Mouse (Mus musculus) liver, postnatal 0 days (tissue): ENCODE measurements around the gene 4933414I15Rik. TPM values are rescaled to one million over a fixed set of nuclear protein-coding genes. Genes with fewer than 3 reads are reported as not detected.

ENCODE experiments used
- ATAC-seq: fragments of 200-750 bp; cut with Nextera tagmentation; 2 replicates; pipeline ENCODE4 v1.8.0; 2017; ENCODE audit warnings: mild to moderate bottlenecking, moderate library complexity
- DNase-seq: peaks from one replicate; pipeline ENCODE4 v3.0.0-alpha.2; 2016
- H3K27ac ChIP-seq: fragments of 300-500 bp; sonication (generic); 2 replicates; pipeline ENCODE4 v1.5.1; 2014; ENCODE audit warnings: antibody characterized with exemption, moderate library complexity, mild to moderate bottlenecking, low read depth
- H3K27me3 ChIP-seq: fragments of 300-500 bp; sonication (generic); 2 replicates; pipeline ENCODE4 v1.6.1; 2014; ENCODE audit warnings: low read length, control low read depth, mixed read lengths; ENCODE audit not compliant: insufficient read depth
- H3K36me3 ChIP-seq: fragments of 300-500 bp; sonication (generic); replicated peaks from 2 replicates; pipeline ENCODE4 v1.6.1; 2014; ENCODE audit warnings: mild to moderate bottlenecking, control low read depth, low read length, moderate library complexity, mixed read lengths; ENCODE audit not compliant: insufficient read depth
- H3K4me1 ChIP-seq: fragments of 300-500 bp; sonication (generic); 2 replicates; pipeline ENCODE4 v1.6.1; 2014; ENCODE audit warnings: antibody characterized with exemption, mild to moderate bottlenecking, control low read depth; ENCODE audit not compliant: insufficient read depth
- H3K4me2 ChIP-seq: fragments of 300-500 bp; sonication (generic); 2 replicates; pipeline ENCODE4 v1.6.1; 2014; ENCODE audit warnings: low read depth, mild to moderate bottlenecking, low read length, moderate library complexity, mixed read lengths
- H3K4me3 ChIP-seq: fragments of 300-500 bp; sonication (generic); 2 replicates; pipeline ENCODE4 v1.5.1; 2014; ENCODE audit warnings: low read depth, low read length
- H3K9ac ChIP-seq: fragments of 300-500 bp; sonication (generic); replicated peaks from 2 replicates; pipeline ENCODE4 v1.6.1; 2014; ENCODE audit warnings: mild to moderate bottlenecking, moderate library complexity
- H3K9me3 ChIP-seq: fragments of 300-500 bp; sonication (generic); 2 replicates; pipeline ENCODE4 v1.6.1; 2016; ENCODE audit warnings: mild to moderate bottlenecking, control low read depth, low read length, mixed read lengths
- CTCF ChIP-seq: sonication (generic); IDR thresholded peaks from 2 replicates; pipeline ENCODE4 v1.5.1; 2016; ENCODE audit warnings: antibody characterized with exemption, low read depth
- EP300 ChIP-seq: IDR thresholded peaks from 2 replicates; pipeline ENCODE4 v1.6.1; 2016; ENCODE audit warnings: antibody characterized with exemption, low read depth, mild to moderate bottlenecking
- WGBS: fragments of 180-500 bp; shearing (Covaris S2); extraction: QIAGEN DNeasy Blood & Tissue Kit; methylation state at CpG from one replicate; pipeline ENCODE4 v1.1.7; 2014; ENCODE audit not compliant: insufficient replicate concordance; 5-methylcytosine and 5-hydroxymethylcytosine counted together
- polyA plus RNA-seq: library from polyadenylated mRNA; unstranded; fragments of >200 nt; fragmentation: Nextera tagmentation; extraction: Ambion mirVana; gene quantifications from 2 replicates; pipeline ENCODE4 v1.2.1, GENCODE M21; 2015

4933414I15Rik gene
- polyA plus RNA-seq, 1 experiment from 2014 or later = not detected

GRCm38 (mm10) chr11:50931021-50931420 is 12.5 kb downstream of the 4933414I15Rik start:
- H3K9me3 ChIP-seq = no peaks in the 10 kb centered on the region
- H3K9ac ChIP-seq = peak overlapping the region; percentile 59
- peak overlapping the region; percentile 39; the same call in 1 of the 2 replicates for H3K27ac ChIP-seq
- DNase-seq (peak; percentile 16), ATAC-seq (peak; percentile 66)
- 0 out of 2 replicates have a peak, but pooled peaks cover 4% of the 10 kb centered on the region for H3K4me1 ChIP-seq
- WGBS = 2% methylated on average over 16 of the region's 16 CpGs
- H3K27me3 ChIP-seq = no peaks in the 10 kb centered on the region
- H3K4me3 ChIP-seq = peak overlapping the region; percentile 63
- H3K36me3 ChIP-seq = no peaks in the 10 kb centered on the region
- TF ChIP-seq EP300 (no peak), CTCF (no peak)
- H3K4me2 ChIP-seq = peak overlapping the region; percentile 92

- Histone ChIP-seq H3K4me3 (peak overlapping the region; percentile 63), H3K4me2 (peak overlapping the region; percentile 92), H3K27ac (no peak overlapping the region), H3K9me3 (no peaks in the 10 kb centered on the region), H3K27me3 (no peaks in the 10 kb centered on the region), H3K4me1 (0 out of 2 replicates have a peak, but pooled peaks cover 4% of the 10 kb centered on the region), H3K36me3 (no peaks in the 10 kb centered on the region), H3K9ac (peak overlapping the region; percentile 59; the same call in 1 of the 2 replicates)
- DNase-seq = no peak
- TF ChIP-seq EP300 = no peak
- TF ChIP-seq CTCF = no peak
- ATAC-seq = no peak
- WGBS = 10% methylated on average over 14 of the region's 14 CpGs
Measured at GRCm38 (mm10) chr11:50930469-50931014, 13.0 kb downstream of the 4933414I15Rik start.

- Histone ChIP-seq H3K36me3 (peaks cover 11% of the 10 kb centered on the region), H3K9ac (peak within 1 kb of the TSS; percentile 77), H3K27ac (no peak within 1 kb of the TSS), H3K9me3 (peaks cover 3% of the 10 kb centered on the region; the same call in 1 of the 2 replicates), H3K27me3 (no peaks in the 10 kb centered on the region), H3K4me2 (peak within 1 kb of the TSS; percentile 79), H3K4me3 (peak within 1 kb of the TSS; percentile 66), H3K4me1 (no peaks in the 10 kb centered on the region)
- TF ChIP-seq CTCF (peak; percentile 61), EP300 (no peak)
- DNase-seq = peak; percentile 86
- peak; percentile 99 for ATAC-seq
- under 1% methylated on average over 47 of the region's 47 CpGs for WGBS
Measured at GRCm38 (mm10) chr11:50915671-50916320, 27.8 kb downstream of the 4933414I15Rik start, which contains the start of gene Zfp2. Gene Zfp2, minus strand, starts transcription at chr11:50916165.

- TF ChIP-seq EP300 = no peak
- TF ChIP-seq CTCF = no peak
- peaks cover 3% of the 10 kb centered on the region for H3K9me3 ChIP-seq
- no peaks in the 10 kb centered on the region for H3K27me3 ChIP-seq
- ATAC-seq (no peak), DNase-seq (no peak)
- no peaks in the 10 kb centered on the region for H3K4me1 ChIP-seq
- no peak overlapping the region for H3K4me2 ChIP-seq
- no peak overlapping the region for H3K9ac ChIP-seq
- WGBS = 90% methylated on average over 3 of the region's 3 CpGs
- peaks cover 18% of the 10 kb centered on the region for H3K36me3 ChIP-seq
- H3K27ac ChIP-seq = no peak overlapping the region
- no peak overlapping the region for H3K4me3 ChIP-seq
Measured at GRCm38 (mm10) chr11:50914461-50914860, 29.1 kb downstream of the 4933414I15Rik start.

- Histone ChIP-seq H3K4me2 (no peak overlapping the region), H3K9me3 (peaks cover 3% of the 10 kb centered on the region), H3K9ac (no peak overlapping the region), H3K36me3 (peaks cover 18% of the 10 kb centered on the region), H3K4me3 (no peak overlapping the region), H3K27me3 (no peaks in the 10 kb centered on the region), H3K4me1 (no peaks in the 10 kb centered on the region), H3K27ac (no peak overlapping the region)
- TF ChIP-seq EP300 (no peak), CTCF (no peak)
- no peak for DNase-seq
- 76% methylated on average over 1 of the region's 1 CpGs for WGBS
- no peak for ATAC-seq
Measured at GRCm38 (mm10) chr11:50913301-50913700, 30.3 kb downstream of the 4933414I15Rik start.

GRCm38 (mm10) chr11:50908136-50908535 is 35.4 kb downstream of the 4933414I15Rik start:
- no peaks in the 10 kb centered on the region for H3K27me3 ChIP-seq
- no peak for TF ChIP-seq EP300
- TF ChIP-seq CTCF = no peak

More at GRCm38 (mm10) chr11:50908136-50908535, 35.4 kb downstream of the 4933414I15Rik start:
- H3K9me3 ChIP-seq = peaks cover 14% of the 10 kb centered on the region
- H3K9ac ChIP-seq = no peak overlapping the region
- no peaks in the 10 kb centered on the region for H3K4me1 ChIP-seq
- no peak for ATAC-seq
- no peak overlapping the region for H3K4me3 ChIP-seq
- 84% methylated on average over 5 of the region's 5 CpGs for WGBS
- H3K27ac ChIP-seq = no peak overlapping the region
- H3K36me3 ChIP-seq = peaks cover 38% of the 10 kb centered on the region
- DNase-seq = no peak
- H3K4me2 ChIP-seq = no peak overlapping the region
